Mouse (Mus musculus): Measurements from ENCODE around the gene Cdc25a.

The Cdc25a gene

GRCm38 (mm10) chr9:109932361-109932755 lies 57.0 kb downstream of the Cdc25a start:
- CTCF ChIA-PET, result interaction anchor here (0.5 kb wide), 1 partner anchor 16 kb away, joined by 3 read pairs; no protein-coding TSS in a partner anchor

GRCm38 (mm10) chr9:109932756-109933375 lies 57.5 kb downstream of the Cdc25a start:
- CTCF ChIA-PET, result interaction anchor here (0.5 to 0.7 kb wide), 2 partner anchors 17 to 1693 kb away, joined by 3 to 6 read pairs; no protein-coding TSS in a partner anchor

DNA sequence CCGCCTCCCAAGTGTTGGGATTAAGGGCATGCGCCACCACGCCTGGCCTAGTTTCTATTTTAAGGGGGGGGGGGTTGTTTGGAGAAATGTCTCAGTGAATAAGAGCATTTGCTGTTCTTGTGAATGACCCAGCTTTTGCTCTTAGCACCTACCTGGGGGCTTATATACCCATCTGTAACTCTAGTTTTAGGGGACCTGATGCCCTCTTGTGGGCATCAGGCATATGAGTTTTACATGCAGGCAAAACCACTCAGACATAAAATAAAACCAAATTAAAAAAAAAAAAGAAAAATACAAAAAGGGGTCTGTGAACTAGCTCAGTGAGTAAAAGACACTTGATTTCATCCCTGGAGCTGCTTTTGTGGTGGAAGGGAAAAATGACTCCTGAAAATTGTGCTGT lies 64.0 kb downstream of the Cdc25a start:
- CTCF ChIA-PET, result no interaction called here

- CTCF ChIA-PET, result no interaction called here
Observed at GRCm38 (mm10) chr9:109942796-109943195, 67.4 kb downstream of the Cdc25a start.
